Mouse (Mus musculus): ENCODE results near the gene Mlxipl.

Mlxipl gene

DNA sequence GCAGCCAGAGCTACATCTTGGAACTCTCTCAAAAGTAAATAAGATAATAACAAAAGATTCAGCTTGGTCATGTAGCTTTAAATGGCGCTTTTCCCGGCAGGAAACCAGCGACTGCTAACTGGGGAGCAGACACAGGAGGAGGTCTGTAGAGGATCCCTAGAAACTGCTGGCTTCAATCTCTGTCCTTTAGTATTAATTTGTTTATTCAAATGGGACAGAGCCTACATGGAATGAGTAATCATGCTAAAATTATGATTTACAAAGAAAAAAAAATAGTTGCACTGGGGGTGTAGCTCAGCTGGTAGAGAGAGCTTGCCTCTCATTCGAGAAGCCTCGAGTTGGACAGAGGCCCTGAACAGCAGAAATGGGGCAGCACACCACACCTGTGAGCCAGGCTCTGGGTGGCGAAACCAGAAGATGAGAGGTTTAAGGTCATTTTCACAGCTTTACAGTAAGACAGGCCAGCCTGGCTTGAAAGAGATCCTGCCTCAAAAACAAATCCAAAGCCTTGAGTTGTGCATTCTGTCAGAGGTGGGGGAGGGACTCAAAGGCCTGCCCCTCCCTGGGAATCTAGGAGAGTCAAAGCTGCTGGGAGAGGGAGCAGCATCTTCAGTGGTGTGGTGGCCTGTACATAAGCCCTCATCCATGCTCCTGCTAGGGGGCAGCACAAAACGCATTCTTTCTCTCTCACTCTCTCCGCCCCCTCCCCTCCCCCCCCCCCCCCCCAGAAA lies 93.6 kb downstream of the Mlxipl start:
- peak; percentile 80 for DNase-seq (ENCODE audit: low read depth, low spot score)

DNA sequence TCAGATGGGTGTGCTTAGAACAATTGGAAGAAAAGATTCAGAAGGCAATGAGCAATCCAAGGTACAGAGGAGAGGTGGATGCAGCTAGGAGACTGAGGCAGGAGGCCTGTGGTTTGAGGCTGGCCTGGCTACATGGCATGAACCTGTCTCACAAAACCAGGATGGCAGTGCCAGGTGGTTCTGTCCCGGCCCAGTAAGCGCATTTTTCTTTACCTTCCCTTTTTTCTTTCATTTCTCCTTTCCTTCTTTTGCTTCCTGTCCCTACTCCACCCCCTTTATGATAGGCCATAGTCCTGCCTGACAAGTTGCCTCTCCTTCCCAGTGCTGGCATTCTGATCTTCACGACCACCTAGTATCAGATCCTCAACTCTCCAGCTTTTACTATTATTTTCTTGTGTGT lies 95.3 kb downstream of the Mlxipl start:
- DNase-seq (ENCODE audit: low read depth, low spot score): peak; percentile 53

- peak; percentile 89 for DNase-seq (ENCODE audit: low read depth, low spot score)
These were observed 95.9 kb downstream of the Mlxipl start for GRCm38 (mm10) chr5:135185596-135185995.

GRCm38 (mm10) chr5:135186231-135186620 lies 96.5 kb downstream of the Mlxipl start:
- DNase-seq (ENCODE audit: low read depth, low spot score): no peak

GRCm38 (mm10) chr5:135186621-135187348 lies 97.1 kb downstream of the Mlxipl start, which contains the start of gene Baz1b:
Gene Baz1b (plus strand): TSS chr5:135187264.
- DNase-seq (ENCODE audit: low read depth, low spot score): peak; percentile 99

- DNase-seq (ENCODE audit: low read depth, low spot score): no peak
These were observed 97.9 kb downstream of the Mlxipl start for GRCm38 (mm10) chr5:135187349-135188213.
